Mouse (Mus musculus): ENCODE results near the gene Ttc23l.
"Not testable (repeated sequence)": the region's sequence is repeated elsewhere in the genome, so short reads cannot be mapped to it uniquely, and the experiment has no call there.

Gene Ttc23l

DNA sequence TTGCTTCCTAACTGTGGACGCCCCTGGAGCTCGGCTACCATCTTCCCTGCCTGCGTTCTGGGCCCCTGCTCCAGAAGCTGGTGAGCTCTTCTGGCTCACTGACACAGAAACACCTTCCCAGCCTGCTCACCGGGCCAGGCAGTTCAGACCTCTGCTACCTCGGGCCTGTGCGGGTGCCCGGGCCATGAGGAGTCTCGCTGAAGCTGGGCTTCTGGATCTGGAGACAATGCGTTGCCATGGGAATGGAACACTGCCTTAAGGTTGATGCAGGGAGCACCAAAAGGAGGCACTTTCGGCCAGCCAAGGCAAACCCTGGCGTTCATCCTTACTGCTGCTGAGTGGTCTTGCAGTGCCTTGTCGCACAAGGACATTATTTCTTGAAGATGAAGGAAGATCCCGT lies at the start of gene Ttc23l:
Ttc23l (minus strand) TSS at position 204 of the 400 bp plus-strand sequence.
- DNase-seq (ENCODE audit: low spot score) = no peak

DNA sequence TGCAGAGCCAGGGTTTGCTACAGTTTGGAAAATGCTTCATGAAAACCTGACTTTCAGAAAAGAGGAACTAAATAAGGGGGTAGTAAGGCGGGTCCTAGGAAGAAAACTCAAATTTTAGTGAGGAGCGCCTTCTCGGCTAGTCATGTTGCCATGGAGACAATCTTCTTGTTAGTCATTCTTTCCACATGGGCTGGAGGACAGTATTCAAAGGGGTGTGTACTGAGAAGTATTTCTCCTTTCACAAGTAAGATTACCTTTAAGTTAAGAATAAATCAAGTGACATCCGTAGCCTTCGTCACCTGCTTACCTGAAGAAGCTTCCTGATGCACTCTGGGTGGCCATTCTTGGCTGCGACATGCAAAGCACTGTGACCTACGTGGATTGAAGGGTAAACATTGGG lies 40.9 kb upstream of the Ttc23l start:
- no peak for DNase-seq (ENCODE audit: low spot score)

DNA sequence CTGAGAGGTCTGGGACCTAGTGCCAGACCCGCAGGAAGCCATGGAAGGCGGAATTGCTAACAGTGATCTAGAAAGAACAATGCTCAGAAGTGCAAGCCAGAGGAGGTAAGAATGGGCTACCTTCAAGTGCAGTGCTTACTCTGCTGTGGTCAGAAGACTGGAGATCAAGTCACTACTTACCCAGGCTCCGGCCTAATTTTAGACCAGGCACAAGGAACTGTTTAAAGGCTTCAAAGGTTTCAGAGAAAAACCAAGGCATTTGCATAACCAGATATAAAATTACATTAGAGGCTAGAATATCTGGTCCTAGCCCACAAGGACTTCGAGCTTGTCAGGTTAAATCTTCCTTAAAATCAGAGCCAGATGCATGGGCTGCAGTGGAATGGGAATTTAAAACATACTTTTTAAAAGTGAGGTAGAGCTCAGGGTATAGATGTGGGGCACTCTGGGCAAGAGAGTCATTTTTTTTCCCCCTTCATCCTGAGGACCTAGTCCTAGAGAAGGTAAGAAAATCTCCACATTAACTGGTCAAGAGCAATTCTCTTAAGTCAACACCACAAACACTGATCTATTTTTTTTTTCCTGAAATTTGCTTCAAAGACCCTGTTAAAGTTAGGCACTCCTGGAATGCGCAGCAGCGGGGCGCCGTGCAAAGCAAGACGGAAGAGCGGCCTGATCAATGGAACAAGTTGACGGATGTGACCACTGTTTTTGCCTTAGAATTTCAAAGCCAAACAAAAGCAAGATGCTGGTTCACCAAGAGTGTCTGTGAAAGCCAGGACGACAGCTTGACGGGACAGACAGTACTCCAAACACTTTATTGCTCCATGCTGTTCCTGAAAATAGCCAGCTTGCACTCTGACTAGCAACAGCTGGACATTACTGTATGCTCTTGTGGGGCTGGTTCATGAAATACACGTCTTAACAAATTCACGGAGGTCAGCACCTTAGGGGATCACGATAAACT lies 40.1 kb upstream of the Ttc23l start:
- no peak for DNase-seq (ENCODE audit: low spot score)

DNA sequence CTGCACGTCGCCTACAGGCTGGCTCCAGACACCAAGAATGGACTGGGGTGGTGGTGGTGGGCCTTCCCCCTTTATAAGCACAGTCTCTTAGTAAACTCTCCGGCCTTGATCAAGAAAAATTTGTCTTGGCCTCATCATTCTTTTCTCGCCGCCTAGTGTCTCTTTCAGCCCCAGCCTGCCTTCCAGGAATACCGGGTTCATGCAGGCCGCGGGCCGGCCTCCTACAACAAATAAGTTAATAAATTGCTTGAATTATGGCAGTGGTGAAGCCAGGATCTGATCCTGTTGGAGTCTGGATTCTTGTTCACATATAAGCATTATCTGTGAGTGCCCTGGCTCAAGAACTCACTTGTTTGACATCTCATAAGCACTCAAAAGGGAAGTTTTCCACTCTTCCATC lies 38.4 kb upstream of the Ttc23l start:
- DNase-seq (ENCODE audit: low spot score) = no peak

- DNase-seq (ENCODE audit: low spot score) = no peak
Measured at GRCm38 (mm10) chr15:10595408-10595807, 36.9 kb upstream of the Ttc23l start.

DNA sequence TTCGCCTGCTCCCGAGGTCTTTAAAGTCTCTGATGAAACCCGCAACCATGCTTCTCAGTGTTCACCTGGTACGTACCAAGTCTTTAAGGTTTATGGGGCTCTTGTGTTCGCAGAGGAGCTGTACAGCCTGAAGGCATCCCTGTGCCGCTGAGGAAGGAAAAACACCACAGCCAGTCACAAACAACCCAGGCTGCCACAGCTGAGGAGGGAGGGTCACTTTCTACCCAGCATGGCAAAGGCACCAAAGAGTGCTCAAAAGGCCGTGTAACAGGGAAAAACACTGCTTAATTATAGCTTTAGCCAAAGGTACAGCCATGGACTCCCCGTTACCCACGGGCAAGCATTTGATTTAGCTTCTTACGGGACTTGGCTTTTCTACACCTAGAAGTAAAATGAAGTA lies 36.4 kb upstream of the Ttc23l start:
- DNase-seq (ENCODE audit: low spot score) = no peak

DNA sequence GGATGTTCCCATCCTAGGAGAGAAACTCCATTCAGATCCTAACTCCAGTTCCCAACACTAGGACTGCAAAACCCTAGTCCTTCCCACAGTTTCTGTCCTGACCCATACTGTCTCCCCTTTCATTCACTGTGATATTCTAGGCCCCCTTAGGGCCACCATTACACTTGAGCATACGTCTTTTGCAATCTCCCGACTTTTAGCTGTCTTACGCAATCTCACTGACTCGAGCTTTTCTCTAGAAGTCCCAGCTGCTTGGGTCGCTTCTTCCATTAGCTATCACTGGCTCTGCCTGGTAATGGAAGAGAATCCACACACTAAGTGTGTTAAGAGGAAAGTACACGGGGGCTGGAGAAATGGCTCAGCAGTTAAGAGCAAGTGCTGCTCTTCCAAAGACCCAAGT lies 34.6 kb upstream of the Ttc23l start:
- DNase-seq (ENCODE audit: low spot score) = no peak

DNA sequence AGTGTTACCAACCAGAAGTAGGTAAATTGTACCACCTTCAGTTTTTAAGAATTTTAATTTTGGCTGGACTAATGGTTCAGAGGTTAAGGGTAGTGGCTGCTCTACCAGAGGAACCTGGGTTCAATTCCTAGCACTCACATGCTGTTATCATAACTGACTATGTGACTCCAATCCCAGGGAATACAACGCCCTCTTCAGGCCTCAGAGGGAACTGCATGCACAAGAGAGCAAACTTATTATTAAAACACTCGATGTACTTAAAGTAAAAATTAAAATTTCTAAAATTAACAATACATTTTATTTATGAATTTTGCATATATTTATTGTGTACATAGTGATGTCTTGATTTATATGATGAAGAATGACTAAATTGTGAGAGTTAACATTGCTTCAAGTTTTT lies 28.1 kb upstream of the Ttc23l start:
- DNase-seq (ENCODE audit: low spot score) = no peak

GRCm38 (mm10) chr15:10584359-10585187 lies 26.1 kb upstream of the Ttc23l start:
- no peak for DNase-seq (ENCODE audit: low spot score)

- DNase-seq (ENCODE audit: low spot score) = peak; percentile 10
Measured at GRCm38 (mm10) chr15:10583408-10583807, 24.9 kb upstream of the Ttc23l start.

DNA sequence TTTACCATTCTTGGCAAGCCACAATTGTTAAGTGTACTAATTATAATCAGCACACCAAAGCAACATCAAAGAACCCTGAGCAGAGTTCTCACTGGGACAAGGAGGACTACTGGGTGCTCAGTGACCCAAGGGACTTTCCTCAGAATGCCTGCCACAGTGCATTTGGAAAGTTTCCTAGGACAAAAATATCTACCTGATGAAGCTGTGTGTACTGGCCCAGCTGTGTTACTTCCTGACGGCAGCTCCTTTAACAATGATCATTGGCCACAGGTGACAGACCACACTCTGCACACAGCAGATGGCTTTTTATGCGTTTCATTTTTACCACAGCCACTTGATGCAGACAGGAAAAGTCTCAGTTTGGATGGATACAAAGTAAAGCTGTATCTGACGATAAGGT lies 20.7 kb upstream of the Ttc23l start:
- DNase-seq (ENCODE audit: low spot score) = no peak

- no peak for DNase-seq (ENCODE audit: low spot score)
Measured at GRCm38 (mm10) chr15:10566486-10566885, 8.0 kb upstream of the Ttc23l start.

- no peak for DNase-seq (ENCODE audit: low spot score)
Measured at GRCm38 (mm10) chr15:10564201-10564600, 5.7 kb upstream of the Ttc23l start.

DNA sequence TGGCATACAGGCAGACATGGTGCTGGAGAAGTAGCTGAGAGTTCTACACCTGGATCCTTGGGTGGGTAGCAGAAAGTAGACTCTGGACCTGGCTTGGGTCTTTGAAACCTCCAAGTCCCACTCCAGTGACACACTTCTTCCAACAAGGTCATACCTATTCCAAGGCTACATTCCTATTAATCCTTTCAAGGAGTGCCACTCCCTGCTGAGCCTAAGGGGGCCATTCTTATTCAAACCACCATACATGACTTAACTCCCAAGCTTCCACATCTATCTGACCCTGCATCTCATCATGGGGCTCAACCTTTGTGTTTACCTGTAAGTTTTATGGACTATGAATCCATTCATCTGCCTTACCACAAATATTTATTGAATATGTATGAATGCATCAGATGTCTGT lies 3.8 kb upstream of the Ttc23l start:
- DNase-seq (ENCODE audit: low spot score) = no peak

- no peak for DNase-seq (ENCODE audit: low spot score)
Measured at GRCm38 (mm10) chr15:10560005-10560404, 1.5 kb upstream of the Ttc23l start.

- no peak for DNase-seq (ENCODE audit: low spot score)
Measured at GRCm38 (mm10) chr15:10554336-10554735, 4.1 kb downstream of the Ttc23l start.

DNA sequence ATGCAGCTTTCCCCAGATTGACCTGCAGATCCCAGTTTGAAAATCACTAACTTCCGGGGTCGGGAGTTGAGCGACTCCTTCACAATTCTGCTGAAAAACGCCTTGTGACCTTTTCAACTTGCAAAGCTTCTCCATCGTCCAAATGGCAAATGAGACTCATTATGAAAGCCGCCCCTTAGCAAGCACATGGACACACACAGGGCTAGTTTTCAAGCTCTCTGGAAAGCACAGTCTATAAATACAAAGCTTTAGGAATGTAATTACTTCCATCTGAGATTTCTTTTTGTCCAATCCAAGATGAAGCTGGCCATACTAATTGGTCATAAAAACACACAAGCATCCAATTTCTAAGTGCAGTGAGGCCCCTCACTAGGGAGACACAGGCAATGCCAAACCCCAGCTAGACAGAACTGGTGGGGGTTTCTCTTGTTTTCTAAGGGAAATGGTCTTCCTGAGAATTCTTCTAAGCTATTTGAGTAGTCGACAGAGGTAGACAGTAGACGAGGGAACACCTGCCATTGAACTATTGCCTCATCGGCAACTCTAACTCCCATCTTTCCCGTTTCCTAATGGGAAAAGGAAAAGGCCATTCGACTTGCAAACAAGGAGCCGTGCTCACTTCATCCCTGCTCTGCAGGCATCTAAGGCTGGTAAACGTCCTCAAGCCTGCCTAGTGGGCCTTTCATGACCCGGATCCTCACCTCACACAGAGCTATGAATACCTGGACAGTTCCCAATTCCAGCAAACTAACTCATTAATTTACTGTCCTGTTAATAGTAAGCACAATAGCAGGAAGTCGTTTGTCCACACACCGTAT lies 18.0 kb downstream of the Ttc23l start:
- no peak for DNase-seq (ENCODE audit: low spot score)

DNA sequence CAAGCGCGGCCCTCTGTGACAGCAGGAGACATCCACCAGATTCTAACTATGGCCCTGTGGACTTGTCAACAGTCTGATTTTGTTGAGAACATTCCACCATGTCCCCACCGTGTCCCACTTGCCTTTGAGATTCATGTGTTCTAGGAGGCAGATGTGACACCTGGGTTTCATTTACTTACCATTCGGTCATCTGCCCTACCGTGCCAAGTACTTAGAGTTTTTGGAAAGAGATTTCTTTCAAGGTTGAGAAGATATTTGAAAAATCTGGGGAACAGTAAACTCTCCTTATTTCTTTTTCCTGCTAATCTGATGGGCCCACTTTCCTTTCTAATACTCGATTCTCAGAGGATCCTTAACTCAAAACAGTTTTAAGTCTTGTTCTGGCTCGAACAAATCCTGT lies 22.5 kb downstream of the Ttc23l start:
- no peak for DNase-seq (ENCODE audit: low spot score)

- no peak for DNase-seq (ENCODE audit: low spot score)
Measured at GRCm38 (mm10) chr15:10534591-10534990, 23.9 kb downstream of the Ttc23l start.

- not testable (repeated sequence) for DNase-seq (ENCODE audit: low spot score)
Measured at GRCm38 (mm10) chr15:10533361-10533760, 25.1 kb downstream of the Ttc23l start.

- no peak for DNase-seq (ENCODE audit: low spot score)
Measured at GRCm38 (mm10) chr15:10531352-10531751, 27.1 kb downstream of the Ttc23l start.

- DNase-seq (ENCODE audit: low spot score) = no peak
Measured at GRCm38 (mm10) chr15:10525896-10526295, 32.6 kb downstream of the Ttc23l start.
